Mouse (Mus musculus) forebrain, embryonic 13.5 days (tissue): ENCODE results near the gene Irf2bp2. TPM values are rescaled to one million over a fixed set of nuclear protein-coding genes. Genes with fewer than 3 reads are reported as not detected.
A peak's percentile ranks its signal among the peaks of the same experiment; 100 is the strongest.

Experiments used
- ATAC-seq: fragments of 200-750 bp; cut with Nextera tagmentation; 2 replicates; pipeline ENCODE4 v1.8.0; 2017
- H3K27ac ChIP-seq: fragments of 300-500 bp; sonication (generic); 2 replicates; pipeline ENCODE4 v1.5.1; 2015; ENCODE audit warnings: inconsistent platforms, mild to moderate bottlenecking, moderate library complexity
- H3K27me3 ChIP-seq: fragments of 300-500 bp; sonication (generic); 2 replicates; pipeline ENCODE4 v1.6.1; 2015; ENCODE audit warnings: mild to moderate bottlenecking, inconsistent platforms
- H3K36me3 ChIP-seq: fragments of 300-500 bp; sonication (generic); 2 replicates; pipeline ENCODE4 v1.6.1; 2015; ENCODE audit warnings: mild to moderate bottlenecking, inconsistent platforms; ENCODE audit not compliant: poor library complexity, severe bottlenecking
- H3K4me1 ChIP-seq: fragments of 300-500 bp; sonication (generic); 2 replicates; pipeline ENCODE4 v1.6.1; 2015; ENCODE audit warnings: inconsistent platforms
- H3K4me2 ChIP-seq: fragments of 300-500 bp; sonication (generic); 2 replicates; pipeline ENCODE4 v1.6.1; 2015; ENCODE audit warnings: inconsistent platforms, mild to moderate bottlenecking, moderate library complexity
- H3K4me3 ChIP-seq: fragments of 300-500 bp; sonication (generic); 2 replicates; pipeline ENCODE4 v1.5.1; 2015; ENCODE audit warnings: mild to moderate bottlenecking, inconsistent platforms
- H3K9ac ChIP-seq: fragments of 300-500 bp; sonication (generic); 2 replicates; pipeline ENCODE4 v1.6.1; 2015; ENCODE audit warnings: mild to moderate bottlenecking, inconsistent platforms
- H3K9me3 ChIP-seq: fragments of 300-500 bp; sonication (generic); replicated peaks from 2 replicates; pipeline ENCODE4 v1.6.1; 2016; ENCODE audit warnings: inconsistent platforms
- WGBS: fragments of 180-500 bp; shearing (Covaris S2); methylation state at CpG from one replicate; pipeline ENCODE4 v1.1.7; 2015; 5-methylcytosine and 5-hydroxymethylcytosine counted together
- polyA plus RNA-seq: library from polyadenylated mRNA; unstranded; fragments of >200 nt; fragmentation: Nextera tagmentation; extraction: Ambion mirVana; gene quantifications from 2 replicates; pipeline ENCODE4 v1.2.1, GENCODE M21; 2015

Irf2bp2 gene
- polyA plus RNA-seq, 1 experiment from 2014 or later, result 8.3 TPM

DNA sequence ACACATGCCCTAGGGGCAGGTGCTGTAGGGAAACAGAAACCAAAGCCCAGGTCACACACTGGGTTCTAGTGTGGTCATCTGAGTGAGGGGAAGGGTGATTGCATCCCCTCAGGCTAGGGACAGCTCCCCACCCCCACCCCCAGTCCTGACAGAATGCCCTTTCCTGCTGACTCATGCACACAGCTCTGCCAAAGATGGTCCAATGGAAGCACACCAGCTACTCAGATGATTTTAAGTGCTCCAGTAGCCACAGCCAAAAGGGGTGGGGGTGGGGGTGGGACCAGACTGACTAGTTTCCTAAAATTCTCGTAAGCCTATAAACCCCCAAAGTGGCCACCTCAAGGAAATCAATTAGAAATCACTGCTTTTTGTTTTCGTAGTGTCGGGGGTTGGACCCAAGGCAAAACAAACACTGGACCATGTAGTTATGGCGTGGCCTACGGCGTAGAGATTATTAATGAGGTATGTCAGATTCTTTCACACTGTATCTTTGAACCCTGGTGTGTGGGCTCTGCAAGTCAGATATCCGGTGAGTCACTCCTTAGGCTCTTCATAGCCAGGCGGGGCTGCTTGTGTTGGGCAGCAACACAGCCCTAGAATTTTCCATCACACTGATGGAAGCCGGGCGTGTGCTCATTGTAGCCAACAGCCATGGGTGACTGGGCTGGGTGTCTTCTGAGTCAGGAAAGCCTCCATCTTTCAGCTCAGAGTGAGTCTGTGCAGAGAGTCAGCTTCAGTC, 54.3 kb downstream of the Irf2bp2 start:
- no peak for ATAC-seq
- Histone ChIP-seq H3K4me2 (peak overlapping the region; percentile 48), H3K27me3 (no peaks in the 10 kb centered on the region), H3K36me3 (no peaks in the 10 kb centered on the region), H3K4me1 (peaks cover 50% of the 10 kb centered on the region), H3K27ac (peak overlapping the region; percentile 98), H3K4me3 (no peak overlapping the region), H3K9ac (no peak overlapping the region; the same call in 1 of the 2 replicates), H3K9me3 (no peaks in the 10 kb centered on the region)
- 74% methylated on average over 10 of the region's 10 CpGs for WGBS

DNA sequence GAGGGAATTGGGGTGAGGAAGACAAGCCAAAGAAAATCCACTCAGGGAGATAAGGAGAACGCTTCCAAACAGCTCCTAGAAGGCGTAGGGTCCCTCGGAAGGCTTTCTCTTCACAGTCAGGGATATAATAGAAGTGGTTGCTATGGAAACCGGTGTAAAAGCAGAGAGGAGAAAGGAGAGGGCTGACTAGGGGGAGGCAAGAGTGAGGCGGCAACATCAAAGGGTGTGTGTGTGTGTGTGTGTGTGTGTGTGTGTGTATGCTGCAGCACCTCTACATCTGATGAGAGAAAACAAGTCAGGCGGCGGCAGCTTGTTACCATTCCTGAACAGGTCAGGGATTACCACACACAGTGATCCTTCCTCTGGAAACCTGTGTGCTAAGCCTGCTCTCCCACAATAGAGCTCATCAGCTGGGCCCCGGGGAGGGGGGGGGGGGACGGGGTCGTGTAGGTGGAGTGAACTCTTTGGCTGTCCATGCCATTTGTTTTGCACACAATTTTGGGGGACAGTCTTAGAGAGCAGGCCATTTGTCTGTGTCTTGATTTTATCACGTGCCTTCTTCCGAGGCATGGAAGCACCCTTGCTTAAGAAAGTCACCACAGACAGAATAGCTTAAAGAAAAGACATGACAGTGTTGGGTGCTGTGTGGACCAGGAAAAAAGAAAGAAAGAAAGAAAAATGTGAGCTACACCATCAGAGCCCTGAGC, 55.0 kb downstream of the Irf2bp2 start:
- Histone ChIP-seq H3K4me2 (peak overlapping the region; percentile 48), H3K27me3 (no peaks in the 10 kb centered on the region), H3K9ac (peak overlapping the region; percentile 58), H3K9me3 (no peaks in the 10 kb centered on the region), H3K36me3 (no peaks in the 10 kb centered on the region), H3K4me3 (0 out of 2 replicates have a peak overlapping the region, but pooled peaks have one; percentile 1), H3K4me1 (peaks cover 50% of the 10 kb centered on the region), H3K27ac (peak overlapping the region; percentile 98)
- peak; percentile 81 for ATAC-seq
- WGBS, result under 1% methylated on average over 12 of the region's 12 CpGs

Other genes with a start within 250 kb of the Irf2bp2 start
- gene Coa6, start 171.5 kb downstream of the Irf2bp2 start, polyA plus RNA-seq, result 46.2 and 51.9 TPM in 2 replicates
- 1.4 and 1.5 TPM in 2 replicates for gene Tarbp1, start 118.9 kb downstream of the Irf2bp2 start, polyA plus RNA-seq